Mouse (Mus musculus) forebrain, embryonic 16.5 days (tissue): ENCODE results near the gene Dmap1. TPM values are rescaled to one million over a fixed set of nuclear protein-coding genes. Genes with fewer than 3 reads are reported as not detected.
A peak's percentile ranks its signal among the peaks of the same experiment; 100 is the strongest.

Experiments
- ATAC-seq: fragments of 200-750 bp; cut with Nextera tagmentation; 2 replicates; pipeline ENCODE4 v1.8.0; 2017; ENCODE audit warnings: mild to moderate bottlenecking, moderate library complexity
- H3K27ac ChIP-seq: fragments of 300-500 bp; sonication (generic); 2 replicates; pipeline ENCODE4 v1.5.1; 2014; ENCODE audit warnings: low read length, control low read depth
- H3K27me3 ChIP-seq: fragments of 300-500 bp; sonication (generic); replicated peaks from 2 replicates; pipeline ENCODE4 v1.6.1; 2014; ENCODE audit warnings: low read length; ENCODE audit not compliant: control insufficient read depth, insufficient read depth
- H3K36me3 ChIP-seq: fragments of 300-500 bp; sonication (generic); 2 replicates; pipeline ENCODE4 v1.6.1; 2014; ENCODE audit not compliant: control insufficient read depth, insufficient read depth
- H3K4me1 ChIP-seq: fragments of 300-500 bp; sonication (generic); replicated peaks from 2 replicates; pipeline ENCODE4 v1.6.1; 2014; ENCODE audit warnings: low read length; ENCODE audit not compliant: control insufficient read depth, insufficient read depth
- H3K4me2 ChIP-seq: fragments of 300-500 bp; sonication (generic); 2 replicates; pipeline ENCODE4 v1.6.1; 2014; ENCODE audit warnings: mild to moderate bottlenecking, low read length, control low read depth
- H3K4me3 ChIP-seq: fragments of 300-500 bp; sonication (generic); replicated peaks from 2 replicates; pipeline ENCODE4 v1.5.1; 2014; ENCODE audit warnings: mild to moderate bottlenecking, low read length, control low read depth
- H3K9ac ChIP-seq: fragments of 300-500 bp; sonication (generic); replicated peaks from 2 replicates; pipeline ENCODE4 v1.6.1; 2014; ENCODE audit warnings: low read depth, low read length, control low read depth
- H3K9me3 ChIP-seq: fragments of 300-500 bp; sonication (generic); 2 replicates; pipeline ENCODE4 v1.6.1; 2016; ENCODE audit warnings: low read length; ENCODE audit not compliant: control insufficient read depth
- WGBS: fragments of 180-500 bp; shearing (Covaris S2); extraction: QIAGEN DNeasy Blood & Tissue Kit; methylation state at CpG from one replicate; pipeline ENCODE4 v1.1.7; 2014; 5-methylcytosine and 5-hydroxymethylcytosine counted together
- polyA plus RNA-seq: library from polyadenylated mRNA; unstranded; fragments of >200 nt; fragmentation: Nextera tagmentation; extraction: Ambion mirVana; gene quantifications from 2 replicates; pipeline ENCODE4 v1.2.1, GENCODE M21; 2015

The Dmap1 gene
- polyA plus RNA-seq, result 80.1 and 80.4 TPM in 2 replicates

GRCm38 (mm10) chr4:117681931-117682461, at the start of gene Dmap1:
Gene Dmap1, minus strand, starts transcription at chr4:117682273.
- under 1% methylated on average over 33 of the region's 33 CpGs for WGBS
- Histone ChIP-seq H3K4me2 (peak within 1 kb of the TSS; percentile 63), H3K9ac (peak within 1 kb of the TSS; percentile 91), H3K36me3 (peaks cover 8% of the 10 kb centered on the region; the same call in 1 of the 2 replicates), H3K4me1 (peaks cover 15% of the 10 kb centered on the region), H3K9me3 (no peaks in the 10 kb centered on the region), H3K4me3 (peak within 1 kb of the TSS; percentile 84), H3K27ac (peak within 1 kb of the TSS; percentile 62; the same call in 1 of the 2 replicates), H3K27me3 (no peaks in the 10 kb centered on the region)
- peak; percentile 93 for ATAC-seq

DNA sequence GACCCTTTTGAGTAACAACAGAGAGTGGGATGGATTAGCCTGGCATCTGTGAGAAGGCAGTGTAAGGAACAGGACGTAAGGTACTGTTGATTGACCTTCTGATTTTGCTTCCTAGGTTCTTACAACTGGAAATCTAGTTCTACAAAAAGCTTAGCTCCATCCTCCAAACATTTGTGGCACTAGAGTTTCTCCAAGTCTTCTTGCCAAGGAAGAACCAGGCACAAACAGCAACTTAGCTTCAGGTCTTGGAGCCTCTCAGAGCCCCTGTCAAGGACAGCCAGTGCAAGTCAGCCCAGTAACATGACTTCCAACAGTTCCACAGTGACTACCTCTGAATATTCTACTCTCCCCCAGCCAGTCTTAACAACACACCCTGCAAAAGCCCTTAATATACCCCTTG, 42.0 kb upstream of the Dmap1 start, which contains the start of gene Gm12845:
Gm12845 (plus strand) TSS at position 301 of the 400 bp plus-strand sequence.
- no peaks in the 10 kb centered on the region for H3K36me3 ChIP-seq
- no peak within 1 kb of the TSS for H3K4me2 ChIP-seq
- no peaks in the 10 kb centered on the region for H3K9me3 ChIP-seq
- no peak for ATAC-seq
- H3K9ac ChIP-seq, result no peak within 1 kb of the TSS
- WGBS, result 93% methylated on average over 1 of the region's 1 CpGs
- H3K27ac ChIP-seq, result no peak within 1 kb of the TSS
- no peaks in the 10 kb centered on the region for H3K27me3 ChIP-seq
- H3K4me1 ChIP-seq, result no peaks in the 10 kb centered on the region
- no peak within 1 kb of the TSS for H3K4me3 ChIP-seq

DNA sequence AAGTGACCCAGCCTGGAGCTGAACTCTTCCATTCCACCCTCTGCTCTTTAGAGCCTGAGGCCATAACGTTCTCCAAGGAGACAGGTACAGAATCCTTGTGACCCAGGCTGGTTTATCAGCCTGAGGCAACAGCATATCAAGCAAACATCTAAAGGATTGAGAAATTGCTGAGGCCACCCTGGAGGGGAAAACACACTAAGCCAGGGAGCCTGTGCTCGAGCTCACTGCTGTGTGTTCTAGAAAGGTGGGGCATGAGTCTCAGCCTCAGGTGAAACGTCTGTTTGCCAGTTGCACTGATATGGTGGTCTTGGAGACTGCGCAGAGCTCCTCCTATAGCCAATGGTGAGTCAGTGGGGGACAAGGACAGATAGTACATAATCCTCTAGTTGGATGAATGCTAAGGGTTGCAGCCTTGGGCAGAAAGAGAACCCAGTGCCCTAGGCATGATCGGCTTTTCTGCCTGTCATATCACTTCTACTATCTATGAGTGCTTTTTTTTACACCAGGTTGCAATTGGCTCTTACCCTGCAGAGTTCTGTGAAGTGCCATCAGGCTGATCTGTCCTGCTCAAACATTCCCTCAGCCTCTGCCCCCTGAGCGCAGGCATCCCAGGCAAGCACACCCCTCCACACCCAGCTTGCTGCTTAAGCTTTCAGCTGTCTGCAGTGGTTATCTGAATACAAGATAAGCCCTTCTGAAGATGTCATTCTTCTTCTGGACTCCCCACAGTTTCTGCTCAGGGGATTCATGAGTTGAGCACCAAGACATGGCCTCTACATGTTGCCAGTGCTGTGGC, 31.4 kb upstream of the Dmap1 start:
- H3K4me1 ChIP-seq, result no peaks in the 10 kb centered on the region
- H3K4me3 ChIP-seq, result no peak overlapping the region
- H3K9me3 ChIP-seq, result no peaks in the 10 kb centered on the region
- no peaks in the 10 kb centered on the region for H3K36me3 ChIP-seq
- no peak overlapping the region for H3K27ac ChIP-seq
- no peaks in the 10 kb centered on the region for H3K27me3 ChIP-seq
- ATAC-seq, result no peak
- no peak overlapping the region for H3K4me2 ChIP-seq
- no peak overlapping the region for H3K9ac ChIP-seq
- whole genome bisulfite sequencing, result 78% methylated on average over 6 of the region's 6 CpGs

DNA sequence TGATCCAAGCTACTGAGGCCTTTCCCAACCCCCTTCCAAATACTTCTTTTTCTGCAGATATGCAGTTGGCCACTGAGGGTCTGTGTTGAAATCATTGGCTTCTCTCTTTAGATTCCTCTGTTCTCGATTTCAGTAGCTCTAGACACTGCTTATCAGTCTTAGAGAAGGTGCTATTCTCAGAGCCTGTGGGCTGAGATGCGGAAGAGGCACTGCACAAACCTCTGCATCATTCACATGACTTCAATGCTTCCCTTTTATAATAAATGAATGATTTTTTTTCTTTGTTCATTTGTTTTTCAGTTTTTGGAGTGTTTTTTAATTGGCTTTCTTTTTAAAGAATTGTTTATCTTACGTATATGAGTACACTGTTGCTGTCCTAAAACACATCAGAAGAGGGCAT, 30.2 kb upstream of the Dmap1 start:
- Histone ChIP-seq H3K27me3 (no peaks in the 10 kb centered on the region), H3K9ac (no peak overlapping the region), H3K4me2 (no peak overlapping the region), H3K36me3 (no peaks in the 10 kb centered on the region), H3K4me3 (no peak overlapping the region), H3K9me3 (no peaks in the 10 kb centered on the region), H3K27ac (no peak overlapping the region), H3K4me1 (no peaks in the 10 kb centered on the region)
- no peak for ATAC-seq
- WGBS, result 84% methylated on average over 3 of the region's 3 CpGs

DNA sequence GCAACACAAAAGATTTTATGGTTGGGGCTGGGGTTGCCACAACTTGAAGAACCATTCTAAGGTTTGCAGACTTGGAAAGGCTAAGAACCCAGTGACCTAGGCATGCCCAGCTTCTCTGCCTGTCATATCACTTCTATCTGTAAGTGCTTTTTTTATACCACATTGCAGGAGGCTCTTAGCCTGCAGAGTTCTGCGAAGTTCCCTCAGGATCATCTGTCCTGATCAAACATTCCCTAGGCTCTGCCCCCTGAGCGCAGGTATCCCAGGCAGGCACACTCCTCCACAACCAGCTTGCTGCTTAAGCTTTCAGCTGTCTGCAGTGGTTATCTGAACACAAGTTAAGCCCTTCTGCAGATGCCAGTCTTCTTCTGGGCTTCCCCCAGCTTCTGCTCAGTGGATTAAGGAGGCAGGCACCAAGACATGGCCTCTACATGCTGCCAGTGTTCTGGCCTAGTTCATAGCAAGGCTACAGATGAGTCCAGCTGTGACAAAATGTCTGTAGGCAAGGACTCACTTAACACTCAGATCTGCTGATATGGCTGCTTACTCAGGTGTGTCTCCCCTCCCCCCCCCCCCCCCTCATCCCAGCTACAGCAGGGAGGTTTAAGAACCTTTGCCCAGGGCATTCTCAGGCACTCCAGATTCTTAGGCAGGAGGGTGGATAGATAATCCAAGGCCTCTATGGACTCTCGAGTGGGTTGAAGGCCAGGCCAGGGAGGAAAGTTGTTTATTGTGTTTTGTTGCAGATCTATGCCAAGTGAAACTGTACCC, 26.9 kb upstream of the Dmap1 start:
- ATAC-seq, result no peak
- no peaks in the 10 kb centered on the region for H3K27me3 ChIP-seq
- H3K36me3 ChIP-seq, result no peaks in the 10 kb centered on the region
- WGBS, result 86% methylated on average over 3 of the region's 3 CpGs
- no peaks in the 10 kb centered on the region for H3K4me1 ChIP-seq
- H3K4me2 ChIP-seq, result no peak overlapping the region
- H3K9ac ChIP-seq, result no peak overlapping the region
- no peak overlapping the region for H3K4me3 ChIP-seq
- no peak overlapping the region for H3K27ac ChIP-seq
- H3K9me3 ChIP-seq, result no peaks in the 10 kb centered on the region

DNA sequence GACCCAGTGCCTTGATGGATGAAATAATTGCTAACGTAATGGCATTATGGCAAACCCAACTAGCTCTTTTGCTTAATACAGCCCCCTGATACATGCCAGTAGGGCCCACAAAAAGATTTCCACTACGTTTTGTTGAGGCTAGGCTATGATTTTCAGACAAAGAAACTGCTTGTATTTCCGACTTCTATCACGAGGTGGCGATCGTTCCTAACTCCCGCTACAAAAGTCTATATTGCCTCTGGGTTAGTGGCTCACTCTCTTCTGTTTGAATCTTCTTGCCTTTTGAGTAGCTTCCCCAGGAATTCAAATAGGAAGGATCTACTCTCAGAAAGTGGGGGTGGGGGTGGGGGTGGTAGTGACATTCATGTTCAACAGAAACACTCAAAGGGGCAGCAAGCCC, 23.3 kb upstream of the Dmap1 start:
- Histone ChIP-seq H3K27me3 (no peaks in the 10 kb centered on the region), H3K4me2 (no peak overlapping the region), H3K4me3 (no peak overlapping the region), H3K9me3 (no peaks in the 10 kb centered on the region), H3K4me1 (no peaks in the 10 kb centered on the region), H3K9ac (no peak overlapping the region), H3K36me3 (no peaks in the 10 kb centered on the region), H3K27ac (no peak overlapping the region)
- ATAC-seq, result no peak
- WGBS, result 3% methylated on average over 7 of the region's 7 CpGs

DNA sequence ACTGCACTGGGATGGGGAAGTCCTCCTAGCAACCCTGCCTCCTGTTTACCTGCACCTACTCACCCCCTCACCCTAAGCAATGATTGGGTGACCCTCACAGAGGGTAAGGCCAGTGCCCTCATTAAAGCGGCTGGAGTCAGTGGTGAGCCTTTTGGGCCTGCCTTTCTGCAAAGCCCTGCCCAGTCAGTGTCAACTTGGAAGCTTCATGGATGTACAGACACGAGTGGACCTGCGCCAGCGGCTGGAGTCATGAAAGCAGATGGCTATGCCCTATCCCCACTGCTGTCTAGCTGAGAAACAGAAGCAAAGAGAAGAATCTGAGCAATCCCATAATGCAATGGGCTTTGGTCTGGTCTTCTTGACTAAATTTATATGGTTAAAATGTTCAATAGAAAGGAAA, 4.3 kb upstream of the Dmap1 start:
- Histone ChIP-seq H3K4me2 (no peak overlapping the region), H3K4me1 (peaks cover 9% of the 10 kb centered on the region), H3K27me3 (no peaks in the 10 kb centered on the region), H3K27ac (no peak overlapping the region), H3K9ac (no peak overlapping the region), H3K9me3 (no peaks in the 10 kb centered on the region), H3K36me3 (no peaks in the 10 kb centered on the region), H3K4me3 (no peak overlapping the region)
- 91% methylated on average over 4 of the region's 4 CpGs for WGBS
- no peak for ATAC-seq

- no peak overlapping the region for H3K4me3 ChIP-seq
- H3K27me3 ChIP-seq, result no peaks in the 10 kb centered on the region
- H3K9me3 ChIP-seq, result no peaks in the 10 kb centered on the region
- no peak overlapping the region for H3K4me2 ChIP-seq
- H3K36me3 ChIP-seq, result peaks cover 8% of the 10 kb centered on the region; the same call in 1 of the 2 replicates
- no peak overlapping the region for H3K9ac ChIP-seq
- 81% methylated on average over 6 of the region's 6 CpGs for WGBS
- ATAC-seq, result no peak
- H3K27ac ChIP-seq, result no peak overlapping the region
- H3K4me1 ChIP-seq, result peaks cover 15% of the 10 kb centered on the region
Measured at GRCm38 (mm10) chr4:117683048-117683768, 1.1 kb upstream of the Dmap1 start.
